Mouse (Mus musculus) bone marrow, adult 2 months (tissue): ENCODE results near the gene Bglap3.
"Not testable (repeated sequence)": the region's sequence is repeated elsewhere in the genome, so short reads cannot be mapped to it uniquely, and the experiment has no call there.

Experiments used
- CTCF ChIP-seq: fragments of 200-500 bp; IDR thresholded peaks from 2 replicates; pipeline ENCODE4 v1.5.1; 2011; ENCODE audit warnings: low read length, control low read depth; ENCODE audit not compliant: control insufficient read depth, insufficient read depth
- POLR2A ChIP-seq: fragments of 200-500 bp; IDR thresholded peaks from 2 replicates; pipeline ENCODE4 v1.6.1; 2011; ENCODE audit warnings: low read depth, mild to moderate bottlenecking, control low read depth, low read length, borderline replicate concordance; ENCODE audit not compliant: control insufficient read depth

DNA sequence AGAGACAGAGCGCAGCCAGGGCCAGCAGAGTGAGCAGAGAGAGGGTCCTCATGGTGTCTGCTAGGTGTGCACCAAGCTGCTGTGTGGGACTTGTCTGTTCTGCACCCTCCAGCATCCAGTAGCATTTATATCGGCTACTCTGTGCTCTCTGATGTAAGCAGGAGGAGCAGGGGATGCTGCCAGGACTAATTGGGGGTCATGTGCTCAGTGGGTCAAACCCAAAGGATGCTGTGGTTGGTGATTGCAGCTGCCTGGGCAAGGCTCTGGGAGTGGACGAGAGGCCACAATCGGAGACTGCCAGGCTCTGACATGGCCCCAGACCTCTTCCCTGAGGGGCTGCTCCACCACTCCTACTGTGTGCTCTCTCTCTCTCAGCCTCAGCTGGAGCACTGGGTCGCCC is 6.1 kb upstream of the Bglap3 start, which contains the start of gene Bglap2:
- TF ChIP-seq POLR2A, CTCF: not testable (repeated sequence)
